Mouse (Mus musculus) erythroblast, embryonic 14.5 days (primary cell): ENCODE measurements around the gene Celf2.

ENCODE experiments used
- GATA1 ChIP-seq: IDR thresholded peaks from 2 replicates; pipeline ENCODE4 v1.6.1; 2012; ENCODE audit warnings: low read length, inconsistent platforms, mixed read lengths
- TAL1 ChIP-seq: IDR thresholded peaks from 3 replicates; pipeline ENCODE4 v1.6.1; 2012; ENCODE audit warnings: low read length, inconsistent platforms, mixed read lengths

DNA sequence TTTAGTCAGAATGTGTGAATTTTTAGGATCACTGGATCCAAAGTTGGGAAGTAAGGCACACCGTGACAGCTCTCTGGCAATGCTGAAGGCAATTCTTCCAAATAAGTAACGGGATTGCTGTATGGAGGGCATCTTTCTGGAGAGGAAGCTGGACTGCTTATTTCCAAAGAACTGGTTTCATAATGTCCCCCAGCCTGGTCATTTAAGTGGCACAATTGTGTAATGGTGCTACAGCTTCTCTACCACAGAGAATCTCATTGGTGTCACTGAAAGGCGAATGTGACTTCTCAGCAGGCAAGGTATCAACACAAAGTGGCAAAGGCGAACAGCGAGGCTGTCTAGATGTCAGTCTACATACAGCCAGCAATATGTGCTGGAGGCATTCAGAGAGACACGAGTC lies 795.8 kb downstream of the Celf2 start:
- TF ChIP-seq GATA1 = no peak
- TF ChIP-seq TAL1 = no peak
